Mouse (Mus musculus) 3T3-L1 (cell line): ENCODE measurements around the gene Lbr.
"Not testable (repeated sequence)": the region's sequence is repeated elsewhere in the genome, so short reads cannot be mapped to it uniquely, and the experiment has no call there.

Experiments
- DNase-seq: peaks from one replicate; pipeline ENCODE4 v3.0.0-alpha.2; 2015; ENCODE audit warnings: low read depth, low spot score

Lbr gene

DNA sequence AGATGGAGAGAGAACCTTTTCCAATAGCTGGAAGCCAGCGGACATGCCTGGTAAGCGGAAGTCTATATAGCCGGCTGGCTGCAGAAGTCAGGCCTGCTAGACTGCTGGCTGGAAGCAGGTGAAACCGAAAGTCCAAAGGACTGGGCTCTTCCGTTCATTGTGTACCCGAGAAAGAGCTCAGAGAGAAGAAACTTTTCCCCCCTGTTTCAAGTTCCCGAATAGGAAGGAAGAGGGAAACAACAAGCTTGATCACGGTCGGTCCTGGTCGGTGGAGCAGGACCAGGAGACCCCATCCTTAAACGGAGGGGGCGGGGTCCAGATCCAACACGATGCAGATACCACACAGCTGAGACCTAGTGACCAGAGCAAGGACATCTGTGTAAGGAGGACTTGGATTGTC lies 9.6 kb upstream of the Lbr start:
- DNase-seq = no peak

- DNase-seq = no peak
These were observed 8.9 kb upstream of the Lbr start for GRCm38 (mm10) chr1:181851521-181852310.

- DNase-seq = peak; percentile 35
These were observed 7.6 kb upstream of the Lbr start for GRCm38 (mm10) chr1:181850441-181850840.

DNA sequence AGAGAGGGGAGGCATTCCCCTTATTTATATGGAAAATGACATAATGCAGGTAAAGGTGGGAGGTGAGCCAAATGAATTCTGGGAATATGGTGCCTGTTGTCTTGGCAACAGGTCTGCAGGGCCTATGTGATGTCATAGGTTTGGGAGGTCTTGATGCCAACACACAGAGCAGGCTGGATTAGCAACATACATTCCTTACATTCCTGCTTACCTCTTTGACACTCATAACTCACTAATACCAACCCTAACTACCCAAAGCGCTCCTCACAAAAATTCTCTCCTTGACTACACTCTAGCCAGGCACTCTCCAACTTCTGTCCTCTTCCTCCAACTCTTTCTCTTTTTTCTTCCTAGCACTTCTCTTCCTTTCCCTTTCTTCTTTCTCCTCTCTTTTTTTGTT lies 5.4 kb upstream of the Lbr start:
- DNase-seq = peak; percentile 63

- no peak for DNase-seq
These were observed 4.5 kb upstream of the Lbr start for GRCm38 (mm10) chr1:181847396-181847795.

- no peak for DNase-seq
These were observed 2.9 kb upstream of the Lbr start for GRCm38 (mm10) chr1:181845767-181846166.

DNA sequence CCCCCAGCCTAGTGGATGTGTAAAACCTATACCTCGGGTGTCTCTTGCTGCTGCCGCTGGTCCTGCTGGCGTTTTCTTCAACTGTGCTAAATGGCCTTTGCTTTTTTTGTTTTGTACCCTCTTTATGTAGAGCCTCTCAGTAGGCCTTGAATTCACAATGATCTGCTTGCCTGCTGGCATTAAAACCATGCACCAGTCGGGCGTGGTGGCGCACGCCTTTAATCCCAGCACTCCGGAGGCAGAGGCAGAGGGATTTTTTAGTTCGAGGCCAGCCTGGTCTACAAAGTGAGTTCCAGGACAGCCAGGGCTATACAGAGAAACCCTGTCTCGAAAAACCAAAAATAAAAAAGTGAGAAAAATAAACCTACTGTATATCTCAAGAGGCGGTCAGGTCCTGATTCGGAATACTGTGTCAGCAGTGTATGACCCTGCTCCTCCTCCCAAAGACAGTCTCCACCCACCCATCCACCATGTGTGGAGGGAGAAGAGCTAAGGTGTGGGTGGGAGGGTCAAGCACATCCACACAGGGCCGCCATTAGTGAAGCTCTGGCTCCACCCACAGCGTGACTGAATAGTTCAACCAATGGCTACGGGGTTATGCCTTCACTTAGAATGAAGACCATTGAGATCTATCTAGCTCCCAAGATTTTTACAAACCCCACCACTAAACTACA lies 2.2 kb upstream of the Lbr start:
- DNase-seq = no peak

- DNase-seq = peak; percentile 90
These were observed 778 bp downstream of the Lbr start for GRCm38 (mm10) chr1:181841864-181842672.

DNA sequence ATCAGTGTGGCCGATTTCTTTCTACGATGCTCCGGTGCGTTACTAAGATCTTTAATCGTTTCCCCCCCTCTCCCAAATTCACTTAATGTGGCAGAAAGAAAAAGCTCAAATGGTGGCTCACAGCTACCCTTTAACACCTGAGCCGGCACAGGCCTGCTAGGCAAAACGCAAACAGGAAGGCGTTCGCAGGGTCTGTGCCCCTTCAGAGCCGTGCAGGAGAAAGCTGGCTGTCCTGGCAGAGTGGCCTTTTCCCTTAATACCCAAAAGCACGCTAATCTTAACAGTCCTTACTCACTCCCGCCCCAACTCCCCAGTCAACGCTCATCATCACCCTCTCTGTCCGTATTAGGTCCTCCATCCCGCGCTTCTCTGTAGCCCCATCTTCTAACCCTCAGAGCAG lies 1.4 kb downstream of the Lbr start:
- no peak for DNase-seq

DNA sequence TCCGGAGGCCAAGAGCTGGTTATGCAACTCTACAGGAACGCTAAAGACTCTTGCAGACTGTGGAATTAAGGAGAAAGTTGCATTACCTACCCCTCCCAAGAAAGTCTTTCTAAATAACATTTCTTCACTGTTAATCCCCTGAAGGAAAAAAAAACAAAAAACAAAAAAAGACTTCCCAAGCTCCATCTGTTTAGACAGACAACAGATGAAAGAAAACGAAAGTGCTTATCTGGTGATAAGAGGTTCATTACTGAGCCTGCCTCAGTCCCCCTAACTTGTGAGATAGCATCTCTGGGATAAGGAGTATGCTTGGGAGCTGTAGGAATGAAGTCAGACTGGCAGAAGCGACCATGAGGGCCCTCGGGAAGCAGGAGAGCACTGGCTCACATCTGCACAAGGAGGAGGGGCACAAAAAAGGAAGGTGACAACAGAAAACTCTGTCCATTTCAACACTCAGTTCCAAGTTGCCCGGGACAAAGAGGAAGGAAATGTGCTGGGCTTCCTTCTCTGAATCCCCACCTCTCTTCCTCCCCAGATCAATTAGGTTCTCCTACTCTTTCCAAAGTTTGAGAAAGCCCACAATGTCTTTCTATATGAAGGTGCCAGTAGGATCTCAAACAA lies 3.0 kb downstream of the Lbr start:
- DNase-seq = peak; percentile 15

- no peak for DNase-seq
These were observed 4.7 kb downstream of the Lbr start for GRCm38 (mm10) chr1:181838111-181838510.

- DNase-seq = no peak
These were observed 9.7 kb downstream of the Lbr start for GRCm38 (mm10) chr1:181833143-181833542.

GRCm38 (mm10) chr1:181832720-181833119 lies 10.1 kb downstream of the Lbr start:
- no peak for DNase-seq

DNA sequence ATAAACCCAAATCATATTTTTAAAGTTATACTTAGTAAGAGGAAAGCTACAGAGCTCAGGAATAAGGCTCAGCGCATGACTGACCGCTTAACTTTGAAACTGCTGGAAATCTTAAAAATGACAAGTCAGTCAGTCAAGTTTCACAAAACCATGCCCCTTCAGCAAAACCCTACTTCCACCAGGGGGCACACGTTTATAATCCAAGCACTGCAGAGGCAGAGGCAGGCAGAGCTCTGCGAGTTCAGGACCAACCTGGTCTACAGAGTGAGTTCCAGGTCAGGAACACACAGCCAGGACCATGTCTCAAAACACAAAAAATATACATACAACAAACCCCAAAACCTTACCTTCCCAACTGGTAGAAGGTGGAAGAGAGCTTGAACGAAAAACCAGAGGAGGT lies 14.5 kb downstream of the Lbr start:
- peak; percentile 23 for DNase-seq

GRCm38 (mm10) chr1:181826716-181827115 lies 16.1 kb downstream of the Lbr start:
- no peak for DNase-seq

GRCm38 (mm10) chr1:181811481-181812223 lies 31.2 kb downstream of the Lbr start:
- DNase-seq = no peak

GRCm38 (mm10) chr1:181800667-181801066 lies 42.2 kb downstream of the Lbr start:
- no peak for DNase-seq

- no peak for DNase-seq
These were observed 42.9 kb downstream of the Lbr start for GRCm38 (mm10) chr1:181799911-181800310.

DNA sequence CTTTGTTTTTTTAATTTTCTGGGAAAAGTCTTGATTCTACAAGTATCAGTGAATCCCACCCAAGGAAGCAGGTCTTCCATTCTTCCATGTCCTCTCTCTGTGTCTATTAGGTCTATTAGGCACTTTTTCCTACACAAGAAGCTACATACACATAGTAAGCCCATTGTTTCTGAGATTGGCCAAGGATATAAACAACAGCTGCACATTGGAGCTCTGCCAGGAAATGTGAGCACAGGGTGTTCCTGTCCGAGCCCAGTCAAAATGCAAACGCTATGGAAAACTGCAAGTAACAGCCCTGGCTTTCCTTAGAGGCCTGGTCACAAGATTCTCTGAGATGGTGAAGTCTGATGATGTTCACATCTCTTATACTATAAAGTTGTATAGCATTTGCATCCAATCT lies 49.3 kb downstream of the Lbr start:
- DNase-seq = peak; percentile 59

- DNase-seq = no peak
These were observed 52.9 kb downstream of the Lbr start for GRCm38 (mm10) chr1:181789952-181790351.

- DNase-seq = not testable (repeated sequence)
These were observed 60.2 kb downstream of the Lbr start for GRCm38 (mm10) chr1:181782600-181782999.
